Mouse (Mus musculus): ENCODE measurements around the gene 4922502D21Rik. TPM values are rescaled to one million over a fixed set of nuclear protein-coding genes. Genes with fewer than 3 reads are reported as not detected.
"Not testable (repeated sequence)": the region's sequence is repeated elsewhere in the genome, so short reads cannot be mapped to it uniquely, and the experiment has no call there.

Gene 4922502D21Rik
- polyA plus RNA-seq (2012), result not detected in 2 replicates

DNA sequence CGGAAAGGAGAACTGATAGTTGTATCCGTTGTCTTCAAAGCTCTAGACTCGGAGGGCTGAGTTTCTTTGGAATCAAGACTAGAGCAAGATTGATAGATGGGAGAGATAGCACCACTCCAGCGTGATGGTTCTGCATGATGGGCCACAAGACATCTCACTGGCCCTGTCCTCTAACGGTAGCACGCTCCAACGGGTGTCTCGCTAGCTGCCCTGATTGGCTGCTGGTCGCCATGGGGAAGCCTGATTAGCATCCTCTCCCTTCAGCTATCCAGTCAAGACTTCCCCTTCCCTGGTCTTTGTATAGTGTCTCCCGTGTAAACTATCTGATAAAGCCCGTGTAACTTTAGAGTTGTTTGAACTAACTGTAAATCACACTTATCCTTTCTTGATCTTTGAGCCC is at the start of gene 4922502D21Rik:
Gene 4922502D21Rik, minus strand, starts transcription at position 187 of the 400 bp plus-strand sequence.
- no peak for TF ChIP-seq GATA1 (IDR thresholded peaks at IDR 0.05; ENCODE audit: low read length)

- TF ChIP-seq GATA1 (IDR thresholded peaks at IDR 0.05; ENCODE audit: low read length), result no peak
These were observed 48.9 kb upstream of the 4922502D21Rik start for GRCm38 (mm10) chr6:129380454-129380853.

DNA sequence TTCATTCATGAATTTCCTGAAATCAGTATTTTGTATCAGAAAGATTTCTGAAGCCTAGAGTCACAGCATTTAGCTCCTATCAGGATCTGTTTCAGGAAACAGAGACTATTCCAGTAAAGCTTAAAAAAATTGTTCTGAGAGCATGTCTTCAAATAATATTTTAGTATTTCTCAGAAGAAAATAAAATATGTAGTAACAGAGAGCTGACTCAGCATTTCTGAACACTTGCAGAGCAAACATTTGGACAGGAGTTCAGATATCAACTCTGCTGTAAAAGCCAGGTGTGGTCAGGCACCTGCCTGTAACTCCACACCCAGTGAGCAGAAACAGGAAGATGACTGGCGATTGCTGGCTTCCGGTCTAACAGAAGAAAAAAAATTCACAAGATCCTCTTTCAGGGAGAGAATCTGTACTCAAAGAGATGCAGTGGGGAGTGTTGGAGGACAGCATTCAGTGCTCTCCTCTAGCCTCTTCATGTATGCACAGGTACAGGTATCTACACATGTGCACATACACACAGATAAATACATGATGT is 43.4 kb upstream of the 4922502D21Rik start:
- TF ChIP-seq GATA1 (IDR thresholded peaks at IDR 0.05; ENCODE audit: low read length), result no peak

DNA sequence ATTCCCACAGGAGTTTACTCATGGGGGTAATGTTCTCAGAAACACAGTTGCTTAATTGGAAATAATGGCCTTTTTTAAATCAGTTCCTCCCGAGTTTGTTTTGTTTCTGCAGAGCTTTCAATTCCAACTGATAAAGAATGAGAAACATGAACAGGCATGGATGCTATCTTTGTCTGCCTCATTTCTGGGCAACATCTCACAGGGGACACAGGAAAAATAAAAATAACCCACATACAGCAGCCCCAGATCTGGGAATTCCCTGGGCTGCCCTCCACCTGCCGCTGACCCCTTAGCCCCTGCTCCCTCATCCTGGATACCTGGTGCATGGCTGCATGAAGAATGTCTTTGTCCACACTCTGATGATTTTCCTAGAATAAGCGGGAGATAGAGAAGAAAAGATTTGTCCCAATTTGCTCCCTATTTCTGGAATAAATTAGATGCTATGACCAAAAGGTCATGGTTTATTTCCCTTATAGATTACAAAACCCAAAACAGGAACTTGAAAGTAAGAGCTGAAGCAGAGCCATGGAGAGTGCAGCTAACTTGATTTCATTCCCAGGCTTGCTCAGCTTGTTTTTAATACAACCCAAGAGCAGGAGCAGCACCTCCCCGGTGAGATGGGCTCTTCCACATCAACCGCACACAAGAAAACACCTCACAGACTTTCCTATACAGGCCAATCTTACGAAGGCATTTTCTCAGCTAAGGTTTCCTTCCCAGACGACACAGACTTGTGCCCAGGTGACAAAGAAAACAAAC is 38.0 kb upstream of the 4922502D21Rik start:
- no peak for TF ChIP-seq GATA1 (IDR thresholded peaks at IDR 0.05; ENCODE audit: low read length)

GRCm38 (mm10) chr6:129365959-129366359 is 34.4 kb upstream of the 4922502D21Rik start:
- TF ChIP-seq GATA1 (IDR thresholded peaks at IDR 0.05; ENCODE audit: low read length), result no peak

GRCm38 (mm10) chr6:129363942-129364341 is 32.3 kb upstream of the 4922502D21Rik start:
- TF ChIP-seq GATA1 (IDR thresholded peaks at IDR 0.05; ENCODE audit: low read length), result no peak

DNA sequence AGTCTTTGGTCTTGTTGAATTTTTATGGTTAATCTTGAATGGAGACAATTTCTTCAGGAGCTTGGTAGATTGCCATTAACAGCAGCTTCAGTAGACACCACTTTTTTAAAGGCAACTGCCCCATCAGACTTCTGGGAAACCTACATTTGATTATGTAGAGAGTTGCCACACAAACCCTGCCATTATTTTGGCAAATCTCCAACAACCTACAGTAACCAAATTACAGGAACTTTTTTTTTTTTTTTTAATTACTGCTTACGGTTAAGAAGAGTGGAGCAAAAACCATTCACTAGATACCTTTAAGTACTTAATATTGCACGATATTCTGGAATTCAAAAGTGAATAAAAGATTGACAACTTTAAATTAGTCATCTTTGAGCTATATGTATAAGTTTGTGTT is 27.9 kb upstream of the 4922502D21Rik start:
- no peak for TF ChIP-seq GATA1 (IDR thresholded peaks at IDR 0.05; ENCODE audit: low read length)

DNA sequence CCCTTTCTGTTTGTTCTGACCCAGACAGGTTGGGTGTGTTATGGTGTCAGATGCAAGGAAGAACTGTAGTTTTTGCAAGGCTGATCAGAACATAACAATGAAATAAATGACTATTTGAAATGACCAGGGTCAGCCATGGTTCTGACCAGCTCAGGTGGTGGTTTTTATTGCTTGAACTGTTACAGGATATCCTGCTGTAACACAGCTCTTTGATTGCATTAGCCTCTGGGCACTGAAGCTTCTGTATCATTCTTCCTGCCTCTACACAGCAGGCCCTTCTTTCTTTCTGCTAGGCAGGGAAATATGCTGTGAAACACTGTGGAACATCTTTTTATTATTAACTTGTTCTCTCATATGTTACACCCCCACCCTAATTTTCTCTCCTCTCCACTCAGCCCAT is 24.8 kb upstream of the 4922502D21Rik start:
- no peak for TF ChIP-seq GATA1 (IDR thresholded peaks at IDR 0.05; ENCODE audit: low read length)

- TF ChIP-seq GATA1 (IDR thresholded peaks at IDR 0.05; ENCODE audit: low read length), result no peak
These were observed 24.2 kb upstream of the 4922502D21Rik start for GRCm38 (mm10) chr6:129355774-129356173.

- no peak for TF ChIP-seq GATA1 (IDR thresholded peaks at IDR 0.05; ENCODE audit: low read length)
These were observed 19.5 kb upstream of the 4922502D21Rik start for GRCm38 (mm10) chr6:129351091-129351490.

GRCm38 (mm10) chr6:129349524-129350352 is 18.1 kb upstream of the 4922502D21Rik start:
- no peak for TF ChIP-seq GATA1 (IDR thresholded peaks at IDR 0.05; ENCODE audit: low read length)

- no peak for TF ChIP-seq GATA1 (IDR thresholded peaks at IDR 0.05; ENCODE audit: low read length)
These were observed 12.8 kb upstream of the 4922502D21Rik start for GRCm38 (mm10) chr6:129344408-129344807.

DNA sequence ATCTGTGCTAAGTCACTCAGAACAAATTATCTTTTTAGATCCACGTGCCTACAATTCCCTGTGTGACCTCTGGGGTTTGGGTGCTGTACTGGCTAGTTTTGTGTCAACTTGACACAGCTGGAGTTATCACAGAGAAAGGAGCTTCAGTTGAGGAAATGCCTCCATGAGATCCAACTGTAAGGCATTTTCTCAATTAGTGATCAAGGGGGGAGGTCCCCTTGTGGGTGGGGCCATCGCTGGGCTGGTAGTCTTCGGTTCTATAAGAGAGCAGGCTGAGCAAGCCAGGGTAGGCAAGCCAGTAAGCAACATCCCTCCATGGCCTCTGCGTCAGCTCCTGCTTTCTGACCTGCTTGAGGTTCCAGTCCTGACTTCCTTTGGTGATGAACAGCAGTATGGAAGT is 10.8 kb upstream of the 4922502D21Rik start, which contains the start of gene Clec12a:
Gene Clec12a, plus strand, starts transcription at position 301 of the 400 bp plus-strand sequence.
- not testable (repeated sequence) for TF ChIP-seq GATA1 (IDR thresholded peaks at IDR 0.05; ENCODE audit: low read length)

DNA sequence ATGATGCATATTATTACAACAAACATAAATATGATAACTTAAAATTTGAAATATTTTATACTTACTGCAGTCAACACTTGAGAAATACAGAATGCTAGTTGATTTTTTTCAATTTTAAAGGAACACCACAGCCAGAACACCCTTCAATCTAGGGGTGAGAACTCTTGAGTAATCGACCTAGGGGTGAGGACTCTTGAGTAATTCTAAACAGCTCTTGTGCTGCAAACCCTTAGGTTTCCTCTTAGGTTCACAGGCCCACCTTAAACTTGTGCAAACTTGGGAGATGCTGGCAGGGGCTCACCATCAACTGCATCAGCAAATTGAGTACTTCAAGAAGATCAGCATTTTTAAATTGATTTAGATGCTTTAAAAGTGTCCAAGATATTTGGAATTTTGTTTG is 6.2 kb upstream of the 4922502D21Rik start:
- TF ChIP-seq GATA1 (IDR thresholded peaks at IDR 0.05; ENCODE audit: low read length), result no peak

DNA sequence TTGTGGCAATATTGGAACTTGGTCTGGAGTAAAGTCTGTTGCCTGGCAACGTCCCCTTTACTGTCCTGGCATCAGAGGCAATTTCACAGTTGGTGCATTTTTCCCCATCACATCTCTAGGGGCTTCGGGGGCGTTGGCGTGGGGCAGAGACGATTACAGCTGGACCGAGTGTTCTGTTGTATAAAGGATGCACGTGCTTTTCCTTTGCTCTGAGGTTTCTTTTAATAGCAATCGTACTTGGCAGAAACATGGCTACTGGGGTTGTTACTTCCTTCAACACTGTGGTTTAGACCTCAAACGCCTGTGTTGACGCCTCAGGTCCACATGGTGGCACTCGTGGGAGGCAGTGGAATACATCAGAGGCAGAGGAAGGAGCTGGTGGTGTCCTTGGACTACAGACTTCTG is 2.1 kb upstream of the 4922502D21Rik start:
- TF ChIP-seq GATA1 (IDR thresholded peaks at IDR 0.05; ENCODE audit: low read length), result no peak

- TF ChIP-seq GATA1 (IDR thresholded peaks at IDR 0.05; ENCODE audit: low read length), result no peak
These were observed 4.9 kb downstream of the 4922502D21Rik start for GRCm38 (mm10) chr6:129326568-129327150.
